ENCODE assay signal across 16 mouse cellular contexts in the genomic region with DNA sequence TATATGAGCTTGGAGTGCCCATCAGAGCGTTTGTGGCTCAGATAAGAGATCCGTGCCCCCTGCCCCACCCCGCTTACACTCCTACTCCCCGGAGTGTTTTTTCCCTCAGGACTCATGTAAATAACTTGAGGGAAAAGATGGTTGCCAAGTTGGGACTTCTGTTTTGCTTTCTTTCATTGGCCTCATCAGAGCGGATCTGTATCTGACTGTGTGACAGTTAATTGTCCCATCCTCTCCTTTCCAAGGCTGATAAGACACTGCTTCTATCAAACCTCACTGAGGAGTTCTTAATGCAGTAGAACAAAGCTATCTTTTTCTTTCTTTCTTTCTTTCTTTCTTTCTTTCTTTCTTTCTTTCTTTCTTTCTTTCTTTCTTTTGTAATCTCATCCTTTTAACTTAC.
DNase-seq lines count a peak whose midpoint lies in the region; ATAC-seq and TF ChIP-seq lines count a peak whose summit lies in the region.
"Had no signal": no experiment of that assay in that cellular context is flagged by ENCODE, and none has a peak within 500 bp of the region (broad histone marks: within the 10 kb centered on the region; RNA-seq: fewer than 3 reads in every experiment).

No protein-coding gene starts in this region.

- intact Hi-C loops in heart, postnatal 36 days (cut with DNase I) = no loop called here

- H3K27me3 ChIP-seq in heart, embryonic 16.5 days (ENCODE audit: control insufficient read depth, insufficient read depth, low read length) = no peaks in the 10 kb centered on the region
- H3K27me3 ChIP-seq in lung, embryonic 16.5 days (ENCODE audit: control insufficient read depth, insufficient read depth, low read depth, low read length) = no peaks in the 10 kb centered on the region
- H3K27me3 ChIP-seq in intestine, embryonic 15.5 days (replicated peaks) = no peaks in the 10 kb centered on the region
- no peaks in the 10 kb centered on the region for H3K27me3 ChIP-seq in neural tube, embryonic 15.5 days (replicated peaks)
- H3K27me3 ChIP-seq: Patski had no signal

- peaks cover 61% of the 10 kb centered on the region for H3K4me1 ChIP-seq in heart, embryonic 16.5 days (ENCODE audit: control insufficient read depth, insufficient read depth, low read length)
- H3K4me1 ChIP-seq in lung, embryonic 16.5 days (replicated peaks; ENCODE audit: control insufficient read depth, insufficient read depth, low read length) = peaks cover 57% of the 10 kb centered on the region
- peaks cover 44% of the 10 kb centered on the region for H3K4me1 ChIP-seq in lung, adult 2 months (ENCODE audit: control insufficient read depth, insufficient read depth, low read length)
- H3K4me1 ChIP-seq in intestine, embryonic 15.5 days (replicated peaks) = peaks cover 51% of the 10 kb centered on the region
- H3K4me1 ChIP-seq in neural tube, embryonic 15.5 days = peaks cover 28% of the 10 kb centered on the region

- H3K27ac ChIP-seq in heart, embryonic 16.5 days (ENCODE audit: low read length) = 0 out of 2 replicates have a peak overlapping the region, but pooled peaks have one; percentile 57
- H3K27ac ChIP-seq in lung, embryonic 16.5 days (ENCODE audit: low read length) = peak overlapping the region; percentile 78
- peak overlapping the region; percentile 72 for H3K27ac ChIP-seq in intestine, embryonic 15.5 days
- 0 out of 2 replicates have a peak overlapping the region, but pooled peaks have one; percentile 13 for H3K27ac ChIP-seq in neural tube, embryonic 15.5 days (replicated peaks)
- H3K27ac ChIP-seq: forebrain, embryonic 10.5 days; left cerebral cortex, adult 2 months had no signal

- WGBS in heart, embryonic 16.5 days = 61% methylated on average over 5 of the region's 5 CpGs
- 59% methylated on average over 5 of the region's 5 CpGs for WGBS in lung, embryonic 16.5 days
- 37% methylated on average over 5 of the region's 5 CpGs for WGBS in lung, adult 2 months
- 52% methylated on average over 5 of the region's 5 CpGs for WGBS in intestine, embryonic 15.5 days
- 87% methylated on average over 5 of the region's 5 CpGs for WGBS in neural tube, embryonic 15.5 days

- H3K36me3 ChIP-seq in heart, embryonic 16.5 days (ENCODE audit: control insufficient read depth, insufficient read depth) = no peaks in the 10 kb centered on the region
- 0 out of 2 replicates have a peak, but pooled peaks cover 3% of the 10 kb centered on the region for H3K36me3 ChIP-seq in lung, embryonic 16.5 days (ENCODE audit: control insufficient read depth, insufficient read depth, low read length)
- H3K36me3 ChIP-seq in intestine, embryonic 15.5 days = 0 out of 2 replicates have a peak, but pooled peaks cover 3% of the 10 kb centered on the region
- H3K36me3 ChIP-seq in neural tube, embryonic 15.5 days = no peaks in the 10 kb centered on the region
- H3K36me3 ChIP-seq: forebrain, embryonic 10.5 days had no signal

- TF ChIP-seq POLR2A in lung, adult 2 months (IDR thresholded peaks at IDR 0.05; ENCODE audit: borderline replicate concordance, extremely low read depth, low read depth, low read length) = no peak

- H3K9me3 ChIP-seq in heart, embryonic 16.5 days (replicated peaks; ENCODE audit: control insufficient read depth, low read length) = no peaks in the 10 kb centered on the region
- H3K9me3 ChIP-seq in lung, embryonic 16.5 days (ENCODE audit: control insufficient read depth, low read length) = no peaks in the 10 kb centered on the region
- no peaks in the 10 kb centered on the region for H3K9me3 ChIP-seq in intestine, embryonic 15.5 days
- H3K9me3 ChIP-seq in neural tube, embryonic 15.5 days (replicated peaks) = no peaks in the 10 kb centered on the region
- H3K9me3 ChIP-seq: forebrain, embryonic 10.5 days had no signal

- DNase-seq in heart, postnatal 36 days = no peak
- DNase-seq in lung, adult 2 months = no peak
- no peak for DNase-seq in adrenal gland, adult 2 months
- DNase-seq in layer of hippocampus, adult 9-10 months (ENCODE audit: low spot score) = no peak
- DNase-seq: adrenal gland, postnatal 10 days; kidney, postnatal 4 days; lung, postnatal 10 days; right cerebral cortex, postnatal 25 days had no signal

- no peak overlapping the region for H3K9ac ChIP-seq in heart, embryonic 16.5 days (ENCODE audit: low read length)
- no peak overlapping the region for H3K9ac ChIP-seq in lung, embryonic 16.5 days (ENCODE audit: low read length)
- H3K9ac ChIP-seq in intestine, embryonic 15.5 days = no peak overlapping the region
- H3K9ac ChIP-seq in neural tube, embryonic 15.5 days (replicated peaks) = no peak overlapping the region

- TF ChIP-seq CTCF in lung, adult 2 months (IDR thresholded peaks at IDR 0.05; ENCODE audit: insufficient read depth, low read length) = no peak

- H3K4me3 ChIP-seq in heart, embryonic 16.5 days (ENCODE audit: low read length) = no peak overlapping the region
- no peak overlapping the region for H3K4me3 ChIP-seq in lung, embryonic 16.5 days (ENCODE audit: low read length)
- H3K4me3 ChIP-seq in lung, adult 2 months (replicated peaks; ENCODE audit: extremely low read depth, low read depth, low read length) = no peak overlapping the region
- H3K4me3 ChIP-seq in intestine, embryonic 15.5 days (replicated peaks) = no peak overlapping the region
- H3K4me3 ChIP-seq in neural tube, embryonic 15.5 days (replicated peaks) = no peak overlapping the region
- H3K4me3 ChIP-seq: forebrain, embryonic 10.5 days; left cerebral cortex, adult 2 months had no signal

- ATAC-seq in heart, embryonic 16.5 days (replicated peaks; ENCODE audit: extremely low read depth, insufficient read depth, low FRiP score) = no peak
- ATAC-seq in lung, embryonic 16.5 days (ENCODE audit: low read depth) = no peak
- no peak for ATAC-seq in intestine, embryonic 15.5 days
- no peak for ATAC-seq in neural tube, embryonic 15.5 days (ENCODE audit: low FRiP score)
- ATAC-seq: CD4-positive, CD25-positive, alpha-beta regulatory T cell, adult 4 months; Patski had no signal

- no peak overlapping the region for H3K4me2 ChIP-seq in heart, embryonic 16.5 days (ENCODE audit: low read depth, low read length)
- H3K4me2 ChIP-seq in lung, embryonic 16.5 days (ENCODE audit: low read depth, low read length) = no peak overlapping the region
- H3K4me2 ChIP-seq in intestine, embryonic 15.5 days (replicated peaks) = no peak overlapping the region
- no peak overlapping the region for H3K4me2 ChIP-seq in neural tube, embryonic 15.5 days

Comparison
In these comparisons a context has a peak if more than half of its experiments do, and no peak if none do; other contexts are left out.
1. H3K27ac ChIP-seq: peak in every context shown above with its lines; median percentile 78 in lung, embryonic 16.5 days; 72 in intestine, embryonic 15.5 days; 57 in heart, embryonic 16.5 days; 13 in neural tube, embryonic 15.5 days.